Mouse (Mus musculus) layer of hippocampus, adult 2 months (tissue): ENCODE data around the gene Bcap29. TPM values are rescaled to one million over a fixed set of nuclear protein-coding genes. Genes with fewer than 3 reads are reported as not detected.
"Not testable (repeated sequence)": the region's sequence is repeated elsewhere in the genome, so short reads cannot be mapped to it uniquely, and the experiment has no call there.

ENCODE experiments used
- DNase-seq, 2 experiments: peaks; one replicate each; pipeline ENCODE4 v3.0.0; 2022; ENCODE audit warnings: low spot score in 2 of 2
- H3K27ac ChIP-seq: fragments of 200-600 bp; 2 replicates; pipeline ENCODE4 v1.8.1; 2022
- H3K4me3 ChIP-seq: fragments of 200-600 bp; 2 replicates; pipeline ENCODE4 v1.8.1; 2022; ENCODE audit warnings: mild to moderate bottlenecking
- CTCF ChIP-seq: fragments of 200-600 bp; conservative IDR thresholded peaks from 2 replicates; pipeline ENCODE4 v1.8.1; 2022; ENCODE audit warnings: antibody characterized with exemption, mild to moderate bottlenecking, moderate library complexity
- total RNA-seq, 2 experiments: library from RNA; stranded (reverse); gene quantifications; 2 replicates each; pipeline ENCODE4 v1.2.3; 2021

Bcap29 gene
- total RNA-seq, 2 experiments from 2014 or later: 38.5 to 39.6 TPM

DNA sequence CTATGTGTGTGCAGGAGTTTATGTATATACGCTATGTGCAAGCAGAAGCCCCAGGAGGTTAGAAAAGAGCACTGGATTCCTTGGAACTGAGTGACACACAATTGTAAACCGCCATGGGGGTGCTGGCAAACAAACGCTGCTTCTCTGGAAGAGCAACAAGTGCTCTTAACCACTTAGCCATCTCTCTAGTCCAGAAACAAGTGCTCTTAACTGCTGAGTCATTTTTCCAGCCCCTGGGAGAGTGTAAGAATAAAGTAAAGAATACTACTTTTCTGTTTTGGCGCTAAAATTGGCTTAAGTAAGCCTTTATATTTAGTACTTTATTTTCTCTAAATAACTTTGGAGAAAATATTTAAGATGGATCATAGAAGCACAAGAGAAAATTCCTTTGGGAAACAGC, 21.1 kb downstream of the Bcap29 start:
- no peak for TF ChIP-seq CTCF
- DNase-seq: no peak
- Histone ChIP-seq H3K4me3 (no peak overlapping the region), H3K27ac (no peak overlapping the region)

DNA sequence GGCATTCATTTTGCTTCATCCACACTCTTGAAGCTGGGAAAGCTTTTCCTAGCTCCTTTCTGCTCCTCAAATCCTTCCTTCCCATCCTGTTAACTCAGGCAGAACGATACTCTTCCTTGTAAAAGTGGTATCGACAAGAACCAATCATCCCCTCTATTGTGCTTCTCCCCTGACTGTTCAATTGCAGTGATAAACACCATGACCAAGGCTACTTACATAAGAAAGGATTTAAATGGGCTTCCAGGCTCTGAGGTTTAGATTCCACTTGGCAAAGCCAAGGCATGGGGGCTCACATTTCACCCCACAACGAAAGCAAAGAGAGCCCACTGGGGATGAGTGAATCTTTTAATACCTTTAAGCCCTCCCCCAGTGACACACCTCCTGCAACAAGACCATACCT, 26.3 kb downstream of the Bcap29 start:
- TF ChIP-seq CTCF: no peak
- Histone ChIP-seq H3K27ac (no peak overlapping the region), H3K4me3 (no peak overlapping the region)
- DNase-seq: no peak

DNA sequence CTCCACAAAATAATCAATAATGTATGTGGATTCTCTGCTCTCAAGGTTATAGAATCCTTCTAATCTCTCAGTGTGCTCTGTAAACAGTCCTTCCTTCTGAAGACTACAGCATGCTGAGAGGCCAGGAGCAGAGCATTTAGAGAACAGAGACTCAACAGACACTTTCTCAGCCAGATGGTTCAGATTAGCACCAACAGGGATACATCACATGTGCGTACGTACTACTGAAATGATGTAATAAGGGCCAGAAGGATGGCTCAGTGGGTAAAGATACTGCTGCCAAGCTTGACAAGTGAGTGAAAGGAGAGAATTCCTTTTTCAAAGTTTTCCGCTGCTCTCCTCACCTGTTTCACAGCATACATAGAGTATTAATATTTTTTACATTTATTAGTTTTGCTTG, 29.6 kb downstream of the Bcap29 start:
- TF ChIP-seq CTCF: no peak
- H3K4me3 ChIP-seq: no peak overlapping the region
- H3K27ac ChIP-seq: no peak overlapping the region
- no peak for DNase-seq

DNA sequence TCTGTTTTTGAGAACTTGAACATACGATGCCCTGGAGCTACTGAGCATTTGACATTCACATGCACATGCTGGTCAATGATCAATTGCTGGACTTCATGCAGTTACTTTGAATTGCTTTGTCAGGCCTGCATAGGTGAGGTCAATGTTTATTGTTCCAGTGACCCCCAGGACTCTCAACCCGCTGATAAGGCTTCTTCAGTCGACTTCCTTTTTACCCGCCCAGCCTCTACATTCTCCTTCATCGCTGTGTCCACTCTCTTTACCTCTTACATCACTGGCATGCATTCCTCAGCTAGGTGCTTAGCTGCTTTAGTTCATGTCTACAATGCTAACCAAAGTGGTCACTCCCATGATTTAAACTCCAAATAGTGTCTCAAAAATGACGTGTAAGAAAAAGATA, 30.9 kb downstream of the Bcap29 start:
- Histone ChIP-seq H3K27ac (no peak overlapping the region), H3K4me3 (no peak overlapping the region)
- TF ChIP-seq CTCF: no peak
- no peak for DNase-seq

DNA sequence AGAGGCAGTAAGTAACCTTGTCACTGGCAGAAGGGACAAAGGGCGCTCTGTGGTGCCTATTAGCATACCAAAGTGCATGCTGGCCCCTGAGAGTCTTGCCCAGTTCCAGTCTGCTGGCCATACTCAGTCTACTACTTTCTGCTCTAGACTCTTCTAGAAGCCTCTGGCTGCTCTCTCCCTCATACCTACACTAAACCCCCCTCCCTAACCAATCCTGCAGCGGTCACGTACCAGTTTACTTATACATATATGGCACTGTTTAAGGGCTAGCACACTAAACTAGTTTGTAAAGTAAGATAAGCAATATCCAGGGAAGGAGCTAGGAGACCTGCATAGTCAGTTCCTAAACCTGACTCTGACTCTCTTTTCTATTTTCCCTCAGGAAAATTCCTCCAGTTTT, 40.2 kb downstream of the Bcap29 start:
- DNase-seq: no peak
- Histone ChIP-seq H3K27ac (no peak overlapping the region), H3K4me3 (no peak overlapping the region)
- TF ChIP-seq CTCF: no peak

DNA sequence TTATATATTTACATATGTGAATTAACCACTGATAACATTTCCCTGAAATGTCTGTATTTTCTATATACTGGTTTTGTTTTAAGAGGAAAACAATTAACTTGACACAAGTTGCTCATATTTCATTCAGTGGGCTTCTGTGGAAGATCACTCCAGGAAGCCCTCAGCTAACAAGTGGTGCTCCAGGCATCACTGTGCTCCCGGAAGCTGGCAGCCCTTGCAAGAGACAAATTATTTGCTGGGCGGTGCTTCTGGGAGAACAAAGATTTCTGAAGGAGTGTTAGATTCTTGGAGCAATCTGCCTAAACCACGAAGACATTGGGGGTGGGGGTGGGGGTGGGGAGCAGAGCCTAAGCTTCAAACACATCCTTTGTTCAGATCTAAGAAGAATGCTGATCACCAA, 42.4 kb downstream of the Bcap29 start:
- no peak for DNase-seq
- Histone ChIP-seq H3K4me3 (no peak overlapping the region), H3K27ac (no peak overlapping the region)
- TF ChIP-seq CTCF: no peak

DNA sequence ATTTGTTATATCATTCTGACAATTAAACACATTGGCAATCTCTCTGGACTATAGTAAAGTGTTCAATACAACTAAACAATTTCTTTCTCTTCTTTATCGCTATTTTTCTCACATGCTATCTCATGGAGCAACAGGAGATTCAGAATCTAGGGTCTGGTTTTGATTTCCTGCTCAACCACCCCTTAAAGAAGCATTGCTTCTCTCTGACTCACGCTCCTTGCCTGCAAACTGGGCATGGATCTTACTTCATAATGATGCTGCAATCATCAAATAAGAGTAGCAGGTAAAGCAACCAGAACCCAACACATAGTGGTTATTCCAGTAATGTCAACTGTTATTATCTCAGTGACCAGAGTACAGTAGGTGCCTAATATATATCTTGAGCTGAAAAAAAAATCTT, 50.7 kb downstream of the Bcap29 start:
- no peak for TF ChIP-seq CTCF
- Histone ChIP-seq H3K4me3 (no peak overlapping the region), H3K27ac (no peak overlapping the region)
- DNase-seq: no peak

DNA sequence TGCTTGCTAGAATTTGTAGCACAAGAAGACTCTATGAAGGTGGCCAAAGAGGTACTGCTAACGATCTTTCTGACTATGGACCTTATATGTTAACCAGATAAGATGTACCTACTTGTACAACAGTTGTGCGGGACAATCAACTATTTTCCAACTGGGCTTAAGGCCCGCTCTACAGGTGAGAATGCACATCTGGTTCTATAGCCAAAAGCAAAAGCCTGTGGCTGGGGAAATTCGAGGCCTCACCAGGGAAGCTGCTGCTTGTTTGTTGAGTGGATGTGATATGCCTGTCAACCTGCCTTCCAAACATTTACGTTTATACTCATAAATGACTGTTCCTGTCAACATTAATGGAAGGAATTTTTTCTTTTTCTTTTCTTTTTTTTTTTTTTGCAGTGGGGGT, 52.4 kb downstream of the Bcap29 start:
- no peak for TF ChIP-seq CTCF
- Histone ChIP-seq H3K4me3 (no peak overlapping the region), H3K27ac (peak overlapping the region; percentile 88)
- DNase-seq: no peak

DNA sequence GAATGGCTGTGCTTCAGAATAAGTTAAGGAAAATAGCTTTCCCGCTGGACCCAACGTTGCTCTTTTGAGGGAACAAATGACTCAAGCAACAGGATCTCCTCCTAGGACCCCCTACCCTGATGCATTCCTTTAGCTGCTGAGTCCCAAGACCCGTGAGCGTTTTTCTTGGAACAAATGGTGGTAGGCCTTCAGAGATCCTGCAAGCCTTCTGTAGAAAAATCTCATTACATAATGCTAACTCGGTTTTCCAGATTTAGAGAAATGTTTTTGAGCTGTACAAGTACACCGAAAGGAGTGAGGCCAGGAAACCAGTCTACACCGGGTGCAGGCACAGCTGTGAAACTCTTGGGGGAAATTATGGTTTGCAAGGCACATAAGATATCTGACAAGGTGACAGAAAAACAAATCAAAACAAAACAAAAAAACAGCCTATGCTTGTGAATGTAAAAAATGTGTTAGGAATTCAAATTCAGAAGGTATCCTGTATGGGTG, 53.1 kb downstream of the Bcap29 start:
- DNase-seq: peak in 1 of 2 experiments; percentile 23
- H3K4me3 ChIP-seq: no peak overlapping the region
- no peak for TF ChIP-seq CTCF
- peak overlapping the region; percentile 88 for H3K27ac ChIP-seq

DNA sequence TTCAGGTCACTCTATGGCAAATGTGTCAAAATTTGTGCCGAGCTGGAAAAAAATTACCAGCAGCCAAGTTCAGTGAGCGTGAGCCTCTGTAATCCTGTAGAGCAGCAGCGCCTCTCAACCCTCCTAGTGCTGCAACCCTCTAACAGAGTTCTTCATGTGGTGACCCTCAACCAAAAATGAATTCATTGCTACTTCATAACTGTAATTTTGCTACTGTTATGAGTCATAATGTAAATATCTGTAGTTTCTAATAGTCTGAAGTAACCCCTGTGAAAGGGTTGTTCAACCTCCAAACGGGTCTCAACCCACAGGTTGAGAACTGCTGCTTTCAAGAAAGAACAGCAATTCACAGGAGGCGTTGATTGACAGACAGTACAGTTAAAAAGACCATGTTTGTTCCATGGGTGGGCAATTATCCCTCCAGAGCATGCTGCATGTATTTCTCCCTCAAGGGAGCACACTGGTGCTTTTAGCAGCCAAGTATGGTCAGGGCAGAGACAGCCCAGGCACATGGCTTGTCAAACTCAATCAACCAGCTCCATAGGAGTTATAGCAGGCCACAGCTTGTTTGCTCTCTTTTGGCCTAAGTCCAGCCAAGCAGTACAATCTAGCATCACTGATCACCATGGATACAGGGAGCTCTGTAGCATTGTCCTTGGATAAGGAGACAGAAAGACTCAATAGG, 53.7 kb downstream of the Bcap29 start:
- Histone ChIP-seq H3K4me3 (no peak overlapping the region), H3K27ac (peak overlapping the region; percentile 88)
- no peak for DNase-seq
- no peak for TF ChIP-seq CTCF

DNA sequence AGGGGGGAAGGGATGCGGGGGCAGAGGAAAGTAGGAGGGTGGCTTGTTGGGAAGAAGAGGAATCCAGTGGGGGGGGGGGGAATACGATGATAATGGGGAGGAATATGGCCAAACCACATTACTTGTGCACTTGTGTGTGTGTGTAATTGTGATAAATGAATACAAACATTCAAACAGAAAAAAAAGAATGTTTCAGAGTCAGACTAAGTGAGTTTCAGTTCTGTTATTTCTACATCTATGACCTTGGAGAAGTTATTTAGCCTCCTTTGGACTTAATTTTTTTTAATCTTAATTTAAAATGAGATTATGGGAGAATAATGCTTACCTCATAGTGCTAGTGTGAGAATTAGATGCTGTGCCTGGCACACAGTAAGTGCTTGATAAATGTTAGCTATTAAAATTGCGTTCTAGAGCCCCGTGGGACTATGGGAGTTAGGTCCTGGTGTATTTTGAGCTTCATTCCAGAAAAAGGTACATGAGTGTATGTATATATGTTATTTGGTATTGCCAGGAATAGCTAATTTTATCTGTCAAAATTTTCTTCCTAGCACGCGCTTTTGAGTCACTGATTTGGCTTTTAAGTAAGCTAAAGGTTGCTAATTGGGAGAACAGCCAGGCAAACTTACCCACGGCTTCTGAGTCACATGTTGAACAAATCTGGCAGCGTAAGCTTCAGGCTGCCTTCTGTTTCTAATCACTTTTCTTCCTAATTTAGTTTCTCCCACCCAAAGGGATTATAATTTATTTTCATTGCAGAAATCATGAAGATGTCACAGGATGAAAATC, 55.6 kb downstream of the Bcap29 start:
- peak; percentile 70 to 85 for DNase-seq
- peak overlapping the region; percentile 78 for H3K27ac ChIP-seq
- TF ChIP-seq CTCF: no peak
- H3K4me3 ChIP-seq: no peak overlapping the region

DNA sequence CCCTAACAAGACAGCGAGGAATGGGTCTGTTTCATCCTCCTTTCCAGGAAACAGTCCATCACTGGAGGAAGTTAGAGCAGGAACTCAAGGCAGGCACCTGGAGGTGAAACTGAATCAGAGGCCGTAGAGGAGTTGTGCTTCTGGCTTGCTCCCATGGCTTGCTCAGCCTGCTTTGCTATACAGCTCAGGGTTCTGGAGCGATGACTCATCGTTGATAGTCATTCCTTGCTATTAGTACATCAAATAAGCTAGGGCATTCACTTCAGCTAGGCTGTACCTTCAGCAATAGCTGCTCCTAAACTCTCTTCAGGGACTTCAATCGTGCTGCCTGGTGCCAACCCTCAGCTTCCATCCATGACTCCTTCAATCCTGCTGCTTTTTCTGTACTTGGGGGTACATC, 60.0 kb downstream of the Bcap29 start:
- no peak for DNase-seq

DNA sequence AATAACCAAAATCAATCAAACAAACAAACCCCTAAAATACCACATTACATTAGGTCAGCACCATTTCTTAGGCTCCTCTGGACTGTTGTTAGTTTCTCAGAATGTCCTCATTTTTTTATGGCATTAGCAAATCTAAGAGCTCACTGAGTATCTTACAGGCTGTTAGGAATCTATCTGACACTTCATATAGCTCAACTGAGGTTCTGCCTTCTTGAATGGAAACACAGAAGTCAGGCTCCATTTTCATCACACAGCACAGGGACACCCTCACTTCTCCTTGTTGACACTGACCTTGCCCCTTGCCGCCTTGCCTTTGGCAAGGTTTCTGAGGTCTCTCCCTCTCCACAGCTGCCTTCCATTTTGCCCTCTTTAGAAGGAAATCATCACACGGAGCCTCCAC, 64.7 kb downstream of the Bcap29 start:
- Histone ChIP-seq H3K4me3 (no peak overlapping the region), H3K27ac (no peak overlapping the region)
- DNase-seq: no peak
- no peak for TF ChIP-seq CTCF

More for the DNA sequence above, 60.0 kb downstream of the Bcap29 start:
- no peak for TF ChIP-seq CTCF
- Histone ChIP-seq H3K4me3 (no peak overlapping the region), H3K27ac (no peak overlapping the region)

DNA sequence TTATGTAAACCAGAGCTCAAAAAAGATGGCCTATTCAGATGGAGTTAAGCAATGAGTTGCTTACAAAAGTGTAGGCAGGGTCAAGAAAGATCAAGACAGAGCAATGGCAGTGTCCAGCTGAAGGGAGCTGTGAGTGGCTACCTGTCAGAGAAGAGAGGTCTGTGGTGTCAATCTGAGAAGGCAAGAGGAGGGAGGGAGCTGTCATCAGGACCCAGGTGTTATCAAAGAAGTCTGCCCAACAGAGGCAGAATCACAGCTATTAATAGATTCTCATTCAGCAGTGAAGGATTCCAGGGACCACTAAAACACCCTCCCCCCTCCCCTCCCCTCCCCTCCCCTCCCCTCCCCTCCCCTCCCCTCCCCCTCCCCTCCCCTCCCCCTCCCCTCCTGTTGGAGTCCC, 65.8 kb downstream of the Bcap29 start:
- DNase-seq: no peak
- Histone ChIP-seq H3K4me3 (no peak overlapping the region), H3K27ac (no peak overlapping the region)
- TF ChIP-seq CTCF: no peak

DNA sequence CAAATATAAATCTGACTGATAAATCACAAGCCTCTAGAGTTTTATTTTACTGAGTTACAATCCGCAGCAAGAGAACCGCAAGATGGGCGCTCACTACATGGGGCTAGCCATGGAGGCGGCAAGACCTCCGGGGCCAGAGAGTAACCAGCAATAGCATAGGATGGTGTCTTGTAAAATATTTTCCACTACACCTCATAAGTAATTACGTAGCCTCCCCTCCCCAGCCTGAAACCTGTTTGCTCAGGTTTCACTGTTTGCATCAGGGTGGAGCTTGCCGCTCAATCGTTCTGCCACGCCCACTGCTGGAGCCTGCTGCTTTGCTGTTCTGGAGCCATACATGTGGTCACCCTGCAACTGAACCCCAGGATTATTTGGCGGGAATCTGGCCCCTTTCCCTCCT, 66.9 kb downstream of the Bcap29 start:
- H3K4me3 ChIP-seq: peak overlapping the region; percentile 29
- H3K27ac ChIP-seq, DNase-seq: not testable (repeated sequence)
